Mouse (Mus musculus): ENCODE data around the gene Dysf.

- TF ChIP-seq POLR2A (IDR thresholded peaks at IDR 0.05; ENCODE audit: control insufficient read depth, low read depth, low read length) (no peak), CTCF (IDR thresholded peaks at IDR 0.05; ENCODE audit: control insufficient read depth, insufficient read depth, insufficient replicate concordance, low read depth, low read length) (no peak)
Measured at GRCm38 (mm10) chr6:84134722-84135394, 126.5 kb downstream of the Dysf start.
